Mouse (Mus musculus): ENCODE results near the gene Tmem109. TPM values are rescaled to one million over a fixed set of nuclear protein-coding genes. Genes with fewer than 3 reads are reported as not detected.

Gene Tmem109
- polyA plus RNA-seq, 1 experiment from 2014 or later = 94.5 TPM

DNA sequence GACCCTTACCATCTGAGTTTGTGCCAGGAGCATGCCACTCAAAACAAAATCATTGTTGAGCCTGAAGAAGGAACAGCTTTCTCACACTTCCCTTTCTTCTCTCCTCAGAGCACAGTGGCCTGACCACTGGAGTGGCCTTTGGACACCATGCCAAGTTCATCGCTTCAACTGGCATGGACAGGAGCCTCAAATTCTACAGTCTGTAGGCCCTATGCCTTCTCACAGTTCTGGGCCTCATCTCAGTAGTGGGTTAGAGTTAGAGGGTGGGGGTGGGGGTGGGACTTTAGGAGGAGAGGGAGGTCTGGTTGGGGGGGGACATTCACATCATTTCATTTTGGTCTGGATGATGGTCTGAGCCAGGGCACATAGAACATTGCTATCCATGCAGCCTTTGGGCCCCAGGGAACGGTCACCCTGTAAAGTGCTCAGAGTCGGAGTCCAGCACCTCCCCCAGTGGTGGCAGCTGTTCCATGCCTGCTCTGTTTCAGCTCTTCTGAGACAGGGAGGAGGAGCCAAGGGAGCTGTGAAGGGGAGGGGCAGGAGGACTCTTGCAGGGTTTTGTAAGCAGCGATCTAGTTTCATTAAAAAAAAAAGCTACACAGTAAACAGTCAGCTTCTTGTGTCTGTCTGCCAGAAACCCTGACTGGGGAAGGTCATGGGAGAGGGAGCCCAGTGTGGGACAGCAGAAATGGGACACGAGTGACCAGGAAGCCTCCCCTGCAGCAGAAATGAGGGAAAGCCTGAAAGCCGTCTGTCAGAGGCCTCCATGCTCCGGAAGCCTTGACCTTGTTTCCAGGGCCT lies 23.3 kb upstream of the Tmem109 start:
- peak overlapping the region; percentile 31; the same call in 1 of the 2 replicates for H3K4me2 ChIP-seq (ENCODE audit: low read length)
- ATAC-seq (ENCODE audit: insufficient number of reproducible peaks, insufficient read depth, low FRiP score, low read depth) = peak; percentile 62
- H3K4me1 ChIP-seq (ENCODE audit: control insufficient read depth in 2 of 2, insufficient read depth in 2 of 2, low read length in 2 of 2) = peaks cover 25 to 51% of the 10 kb centered on the region in 2 experiments
- no peaks in the 10 kb centered on the region for H3K27me3 ChIP-seq (ENCODE audit: control insufficient read depth, insufficient read depth, low read length)
- H3K9ac ChIP-seq (ENCODE audit: low read length) = peak overlapping the region; percentile 53
- 23% methylated on average over 7 of the region's 7 CpGs for WGBS
- H3K9me3 ChIP-seq (ENCODE audit: control insufficient read depth, low read length) = no peaks in the 10 kb centered on the region
- peak overlapping the region; percentile 76 to 90 for H3K27ac ChIP-seq (replicated peaks in 1 of 2; ENCODE audit: control insufficient read depth in 1 of 2, insufficient read depth in 1 of 2, low read depth in 2 of 2, low read length in 2 of 2)
- H3K4me3 ChIP-seq (ENCODE audit: control insufficient read depth in 1 of 2, insufficient read depth in 1 of 2, low read depth in 1 of 2, low read length in 2 of 2) = no peak overlapping the region
- peaks cover 72% of the 10 kb centered on the region for H3K36me3 ChIP-seq (ENCODE audit: control insufficient read depth, insufficient read depth, low read length)

- H3K27ac ChIP-seq (replicated peaks in 1 of 2; ENCODE audit: control insufficient read depth in 1 of 2, insufficient read depth in 1 of 2, low read depth in 2 of 2, low read length in 2 of 2) = peak overlapping the region; percentile 76 to 90
- H3K9me3 ChIP-seq (ENCODE audit: control insufficient read depth, low read length) = no peaks in the 10 kb centered on the region
- peaks cover 78% of the 10 kb centered on the region for H3K36me3 ChIP-seq (ENCODE audit: control insufficient read depth, insufficient read depth, low read length)
- no peak overlapping the region for H3K4me2 ChIP-seq (ENCODE audit: low read length)
- no peaks in the 10 kb centered on the region for H3K27me3 ChIP-seq (ENCODE audit: control insufficient read depth, insufficient read depth, low read length)
- ATAC-seq (ENCODE audit: insufficient number of reproducible peaks, insufficient read depth, low FRiP score, low read depth) = no peak
- H3K4me3 ChIP-seq (ENCODE audit: control insufficient read depth in 1 of 2, insufficient read depth in 1 of 2, low read depth in 1 of 2, low read length in 2 of 2) = no peak overlapping the region
- H3K9ac ChIP-seq (ENCODE audit: low read length) = 0 out of 2 replicates have a peak overlapping the region, but pooled peaks have one; percentile 17
- H3K4me1 ChIP-seq (ENCODE audit: control insufficient read depth in 2 of 2, insufficient read depth in 2 of 2, low read length in 2 of 2) = peaks cover 23 to 46% of the 10 kb centered on the region in 2 experiments
- WGBS = 82% methylated on average over 5 of the region's 5 CpGs
These were observed 22.7 kb upstream of the Tmem109 start for GRCm38 (mm10) chr19:10904512-10904911.

- Histone ChIP-seq H3K36me3 (ENCODE audit: control insufficient read depth, insufficient read depth, low read length) (peaks cover 91% of the 10 kb centered on the region), H3K9me3 (ENCODE audit: control insufficient read depth, low read length) (no peaks in the 10 kb centered on the region), H3K27me3 (ENCODE audit: control insufficient read depth, insufficient read depth, low read length) (no peaks in the 10 kb centered on the region), H3K27ac (replicated peaks in 1 of 2; ENCODE audit: control insufficient read depth in 1 of 2, insufficient read depth in 1 of 2, low read depth in 2 of 2, low read length in 2 of 2) (no peak overlapping the region), H3K4me3 (ENCODE audit: control insufficient read depth in 1 of 2, insufficient read depth in 1 of 2, low read depth in 1 of 2, low read length in 2 of 2) (no peak overlapping the region), H3K4me1 (ENCODE audit: control insufficient read depth in 2 of 2, insufficient read depth in 2 of 2, low read length in 2 of 2) (peaks cover 12 to 34% of the 10 kb centered on the region in 2 experiments), H3K9ac (ENCODE audit: low read length) (no peak overlapping the region), H3K4me2 (ENCODE audit: low read length) (no peak overlapping the region)
- no peak for ATAC-seq (ENCODE audit: insufficient number of reproducible peaks, insufficient read depth, low FRiP score, low read depth)
- 94% methylated on average over 5 of the region's 5 CpGs for WGBS
These were observed 19.2 kb upstream of the Tmem109 start for GRCm38 (mm10) chr19:10901046-10901445.

- Histone ChIP-seq H3K4me3 (ENCODE audit: control insufficient read depth in 1 of 2, insufficient read depth in 1 of 2, low read depth in 1 of 2, low read length in 2 of 2) (no peak overlapping the region), H3K27ac (replicated peaks in 1 of 2; ENCODE audit: control insufficient read depth in 1 of 2, insufficient read depth in 1 of 2, low read depth in 2 of 2, low read length in 2 of 2) (no peak overlapping the region), H3K9ac (ENCODE audit: low read length) (no peak overlapping the region), H3K9me3 (ENCODE audit: control insufficient read depth, low read length) (no peaks in the 10 kb centered on the region), H3K36me3 (ENCODE audit: control insufficient read depth, insufficient read depth, low read length) (peaks cover 83% of the 10 kb centered on the region), H3K4me1 (ENCODE audit: control insufficient read depth in 2 of 2, insufficient read depth in 2 of 2, low read length in 2 of 2) (peaks cover 6 to 29% of the 10 kb centered on the region in 2 experiments), H3K27me3 (ENCODE audit: control insufficient read depth, insufficient read depth, low read length) (no peaks in the 10 kb centered on the region), H3K4me2 (ENCODE audit: low read length) (no peak overlapping the region)
- ATAC-seq (ENCODE audit: insufficient number of reproducible peaks, insufficient read depth, low FRiP score, low read depth) = no peak
- 56% methylated on average over 6 of the region's 6 CpGs for WGBS
These were observed 18.5 kb upstream of the Tmem109 start for GRCm38 (mm10) chr19:10900315-10900714.

DNA sequence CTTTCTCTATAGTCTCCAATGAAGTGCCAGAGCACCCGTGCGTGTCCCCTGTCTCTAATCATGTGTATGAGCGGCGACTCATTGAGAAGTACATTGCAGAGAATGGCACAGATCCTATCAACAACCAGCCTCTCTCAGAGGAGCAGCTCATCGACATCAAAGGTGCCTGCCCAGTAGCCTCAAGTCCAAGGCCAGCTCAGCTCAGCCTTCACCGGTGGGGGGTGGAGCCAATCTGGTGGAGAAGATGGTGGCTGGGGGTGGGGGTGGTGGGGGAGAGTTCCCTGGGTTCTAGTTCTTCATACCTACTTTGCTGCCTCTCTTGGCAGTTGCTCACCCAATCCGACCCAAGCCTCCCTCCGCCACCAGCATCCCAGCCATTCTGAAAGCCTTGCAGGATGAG lies 15.7 kb upstream of the Tmem109 start:
- Histone ChIP-seq H3K36me3 (ENCODE audit: control insufficient read depth, insufficient read depth, low read length) (peaks cover 56% of the 10 kb centered on the region), H3K27ac (replicated peaks in 1 of 2; ENCODE audit: control insufficient read depth in 1 of 2, insufficient read depth in 1 of 2, low read depth in 2 of 2, low read length in 2 of 2) (peak overlapping the region; percentile 67 to 78; a peak in 3 of 4 replicates), H3K4me2 (ENCODE audit: low read length) (peak overlapping the region; percentile 90), H3K4me3 (ENCODE audit: control insufficient read depth in 1 of 2, insufficient read depth in 1 of 2, low read depth in 1 of 2, low read length in 2 of 2) (peak overlapping the region in 1 of 2 experiments; percentile 73; a peak in 1 of 4 replicates), H3K27me3 (ENCODE audit: control insufficient read depth, insufficient read depth, low read length) (no peaks in the 10 kb centered on the region), H3K9me3 (ENCODE audit: control insufficient read depth, low read length) (no peaks in the 10 kb centered on the region), H3K9ac (ENCODE audit: low read length) (peak overlapping the region; percentile 84), H3K4me1 (ENCODE audit: control insufficient read depth in 2 of 2, insufficient read depth in 2 of 2, low read length in 2 of 2) (peaks cover 0 to 19% of the 10 kb centered on the region in 2 experiments; a peak in 3 of 4 replicates)
- WGBS = 73% methylated on average over 8 of the region's 8 CpGs
- no peak for ATAC-seq (ENCODE audit: insufficient number of reproducible peaks, insufficient read depth, low FRiP score, low read depth)

DNA sequence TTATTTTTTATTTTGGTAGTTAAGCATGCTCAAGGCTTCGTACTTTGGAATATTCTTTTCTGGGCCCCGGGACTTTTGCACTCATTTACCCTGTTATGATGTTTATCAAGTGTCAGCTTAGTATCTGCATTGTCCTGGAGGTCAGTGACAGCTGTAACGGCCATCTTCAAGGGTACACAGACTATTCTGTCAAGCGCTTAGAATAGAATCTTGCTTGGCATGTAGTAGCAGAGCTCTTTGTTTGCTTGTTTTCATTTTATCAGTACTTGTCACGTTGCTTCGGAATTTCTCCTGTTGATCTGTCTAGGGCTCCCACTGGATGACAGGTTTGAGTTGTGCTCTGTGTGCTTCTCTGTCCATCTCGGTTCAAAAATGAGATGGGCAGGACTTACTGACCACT lies 15.0 kb upstream of the Tmem109 start:
- no peaks in the 10 kb centered on the region for H3K27me3 ChIP-seq (ENCODE audit: control insufficient read depth, insufficient read depth, low read length)
- ATAC-seq (ENCODE audit: insufficient number of reproducible peaks, insufficient read depth, low FRiP score, low read depth) = no peak
- H3K9me3 ChIP-seq (ENCODE audit: control insufficient read depth, low read length) = no peaks in the 10 kb centered on the region
- peak overlapping the region; percentile 90 for H3K4me2 ChIP-seq (ENCODE audit: low read length)
- H3K9ac ChIP-seq (ENCODE audit: low read length) = peak overlapping the region; percentile 84
- H3K4me3 ChIP-seq (ENCODE audit: control insufficient read depth in 1 of 2, insufficient read depth in 1 of 2, low read depth in 1 of 2, low read length in 2 of 2) = peak overlapping the region; percentile 14 to 73; a peak in 3 of 4 replicates
- peak overlapping the region; percentile 67 to 78 for H3K27ac ChIP-seq (replicated peaks in 1 of 2; ENCODE audit: control insufficient read depth in 1 of 2, insufficient read depth in 1 of 2, low read depth in 2 of 2, low read length in 2 of 2)
- WGBS = 23% methylated on average over 7 of the region's 7 CpGs
- peaks cover 0 to 19% of the 10 kb centered on the region in 2 experiments; a peak in 3 of 4 replicates for H3K4me1 ChIP-seq (ENCODE audit: control insufficient read depth in 2 of 2, insufficient read depth in 2 of 2, low read length in 2 of 2)
- H3K36me3 ChIP-seq (ENCODE audit: control insufficient read depth, insufficient read depth, low read length) = peaks cover 50% of the 10 kb centered on the region

GRCm38 (mm10) chr19:10895708-10896107 lies 13.9 kb upstream of the Tmem109 start:
- H3K36me3 ChIP-seq (ENCODE audit: control insufficient read depth, insufficient read depth, low read length) = peaks cover 38% of the 10 kb centered on the region
- ATAC-seq (ENCODE audit: insufficient number of reproducible peaks, insufficient read depth, low FRiP score, low read depth) = no peak
- H3K4me3 ChIP-seq (ENCODE audit: control insufficient read depth in 1 of 2, insufficient read depth in 1 of 2, low read depth in 1 of 2, low read length in 2 of 2) = peak overlapping the region; percentile 73 to 99
- peak overlapping the region; percentile 90 for H3K4me2 ChIP-seq (ENCODE audit: low read length)
- peak overlapping the region; percentile 78 to 93 for H3K27ac ChIP-seq (replicated peaks in 1 of 2; ENCODE audit: control insufficient read depth in 1 of 2, insufficient read depth in 1 of 2, low read depth in 2 of 2, low read length in 2 of 2)
- H3K27me3 ChIP-seq (ENCODE audit: control insufficient read depth, insufficient read depth, low read length) = no peaks in the 10 kb centered on the region
- H3K9ac ChIP-seq (ENCODE audit: low read length) = peak overlapping the region; percentile 84
- H3K4me1 ChIP-seq (ENCODE audit: control insufficient read depth in 2 of 2, insufficient read depth in 2 of 2, low read length in 2 of 2) = peaks cover 0 to 19% of the 10 kb centered on the region in 2 experiments; a peak in 3 of 4 replicates
- 3% methylated on average over 16 of the region's 16 CpGs for WGBS
- no peaks in the 10 kb centered on the region for H3K9me3 ChIP-seq (ENCODE audit: control insufficient read depth, low read length)

Data from heart, embryonic 14.5 days (tissue).